Mouse (Mus musculus) lung, postnatal 0 days (tissue): ENCODE measurements around the gene Kcnj9.

Experiments
- CTCF ChIP-seq: IDR thresholded peaks from 2 replicates; pipeline ENCODE4 v1.5.1; 2016; ENCODE audit warnings: antibody characterized with exemption, mild to moderate bottlenecking
- EP300 ChIP-seq: IDR thresholded peaks from 2 replicates; pipeline ENCODE4 v1.6.1; 2016; ENCODE audit warnings: antibody characterized with exemption, mild to moderate bottlenecking, control low read depth

GRCm38 (mm10) chr1:172313613-172314411, 15.3 kb downstream of the Kcnj9 start:
- TF ChIP-seq CTCF (no peak), EP300 (no peak)
